Mouse (Mus musculus): ENCODE measurements around the gene 1500015O10Rik.

GRCm38 (mm10) chr1:43769348-43769747 lies 38.9 kb downstream of the 1500015O10Rik start:
- TF ChIP-seq POLR2A (IDR thresholded peaks at IDR 0.05; ENCODE audit: control insufficient read depth, low read depth, low read length), result no peak
- TF ChIP-seq CTCF (IDR thresholded peaks at IDR 0.05; ENCODE audit: control insufficient read depth, insufficient read depth, insufficient replicate concordance, low read depth, low read length), result no peak

All from testis, adult 2 months (tissue).